Mouse (Mus musculus) hindbrain, embryonic 12.5 days (tissue): ENCODE measurements at regions not wholly inside any gene's neighbourhood (a gene's known extent, or its start where the extent isn't known, plus 50 kb on each side); places are given as distances from the start of the nearest gene placed in this dataset.
"Not testable (repeated sequence)": the region's sequence is repeated elsewhere in the genome, so short reads cannot be mapped to it uniquely, and the experiment has no call there.

ENCODE experiments used
- ATAC-seq: fragments of 200-750 bp; cut with Nextera tagmentation; 2 replicates; pipeline ENCODE4 v1.8.0; 2017; ENCODE audit warnings: moderate TSS enrichment; ENCODE audit not compliant: low FRiP score
- H3K27ac ChIP-seq: fragments of 300-500 bp; sonication (generic); 2 replicates; pipeline ENCODE4 v1.5.1; 2016; ENCODE audit warnings: mild to moderate bottlenecking
- H3K27me3 ChIP-seq: fragments of 300-500 bp; sonication (generic); 2 replicates; pipeline ENCODE4 v1.6.1; 2016; ENCODE audit warnings: mild to moderate bottlenecking
- H3K36me3 ChIP-seq: fragments of 300-500 bp; sonication (generic); 2 replicates; pipeline ENCODE4 v1.6.1; 2016; ENCODE audit warnings: mild to moderate bottlenecking
- H3K4me1 ChIP-seq: fragments of 300-500 bp; sonication (generic); 2 replicates; pipeline ENCODE4 v1.6.1; 2016
- H3K4me2 ChIP-seq: fragments of 300-500 bp; sonication (generic); replicated peaks from 2 replicates; pipeline ENCODE4 v1.6.1; 2016; ENCODE audit warnings: mild to moderate bottlenecking
- H3K4me3 ChIP-seq: fragments of 300-500 bp; sonication (generic); 2 replicates; pipeline ENCODE4 v1.5.1; 2016; ENCODE audit warnings: mild to moderate bottlenecking
- H3K9ac ChIP-seq: fragments of 300-500 bp; sonication (generic); 2 replicates; pipeline ENCODE4 v1.6.1; 2016; ENCODE audit warnings: mild to moderate bottlenecking, moderate library complexity
- H3K9me3 ChIP-seq: fragments of 300-500 bp; sonication (generic); replicated peaks from 2 replicates; pipeline ENCODE4 v1.6.1; 2016; ENCODE audit warnings: mild to moderate bottlenecking
- WGBS: fragments of 180-500 bp; shearing (Covaris S2); methylation state at CpG from one replicate; pipeline ENCODE4 v1.1.7; 2016; 5-methylcytosine and 5-hydroxymethylcytosine counted together

GRCm38 (mm10) chr12:19646071-19646470 lies 308.2 kb upstream of the Gm21863 start:
- WGBS: 87% methylated on average over 1 of the region's 1 CpGs
- not testable (repeated sequence) for H3K9ac ChIP-seq, H3K27me3 ChIP-seq, H3K4me1 ChIP-seq, H3K4me2 ChIP-seq, H3K4me3 ChIP-seq, H3K27ac ChIP-seq, ATAC-seq, H3K36me3 ChIP-seq
- peaks cover 50% of the 10 kb centered on the region for H3K9me3 ChIP-seq

DNA sequence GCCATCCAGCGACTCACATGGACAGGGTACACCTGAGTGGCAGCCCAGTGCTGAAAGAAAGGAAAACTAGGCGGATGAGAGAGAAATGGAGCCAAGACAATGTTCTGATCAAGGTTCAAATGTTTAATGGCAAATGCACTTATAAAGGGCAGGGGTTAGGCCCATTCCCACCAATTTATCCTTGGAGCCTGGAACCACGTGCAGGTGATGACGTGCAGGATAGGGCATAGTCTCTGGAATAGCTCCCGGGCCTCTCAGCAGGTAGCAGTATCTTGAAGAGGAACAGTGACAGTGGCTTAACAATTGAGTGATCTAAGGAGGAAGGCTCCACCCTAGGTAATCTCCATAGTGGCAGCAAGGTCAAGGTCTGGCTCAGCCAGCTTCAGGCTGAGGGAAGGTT lies 285.8 kb upstream of the Gm21863 start:
- not testable (repeated sequence) for H3K4me3 ChIP-seq, H3K4me2 ChIP-seq, H3K4me1 ChIP-seq, H3K27ac ChIP-seq, ATAC-seq, H3K9ac ChIP-seq, H3K27me3 ChIP-seq, H3K36me3 ChIP-seq
- H3K9me3 ChIP-seq: peaks cover 64% of the 10 kb centered on the region
- 88% methylated on average over 5 of the region's 5 CpGs for WGBS

DNA sequence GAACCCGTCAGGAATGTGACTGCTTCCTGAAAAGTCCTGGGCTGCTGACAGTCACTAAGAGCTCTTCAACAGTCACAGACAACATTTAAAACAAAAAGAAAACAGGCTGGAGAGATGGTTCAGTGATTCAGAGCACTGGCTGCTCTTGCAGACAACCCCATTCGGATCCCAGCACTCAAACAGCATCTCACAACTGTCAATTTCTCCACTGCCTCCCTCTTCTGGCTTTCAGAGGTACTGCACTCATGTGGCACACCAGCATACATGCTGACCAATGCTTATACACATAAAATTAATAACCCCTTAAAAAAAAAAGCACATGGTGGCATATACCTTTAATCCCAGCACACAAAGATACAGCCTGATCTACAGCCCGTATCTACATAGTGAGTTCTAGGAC lies 283.7 kb upstream of the Gm21863 start:
- WGBS: 82% methylated on average over 3 of the region's 3 CpGs
- ATAC-seq: not testable (repeated sequence)
- H3K9me3 ChIP-seq: peaks cover 74% of the 10 kb centered on the region

More for the DNA sequence above, 283.7 kb upstream of the Gm21863 start:
- H3K4me3 ChIP-seq, H3K27ac ChIP-seq, H3K4me1 ChIP-seq, H3K4me2 ChIP-seq, H3K9ac ChIP-seq, H3K27me3 ChIP-seq, H3K36me3 ChIP-seq: not testable (repeated sequence)
